Mouse (Mus musculus) G1E (cell line): ENCODE measurements around the gene Lrrc75a. TPM values are rescaled to one million over a fixed set of nuclear protein-coding genes. Genes with fewer than 3 reads are reported as not detected.

ENCODE experiments used
- ATAC-seq: 2 replicates; pipeline ENCODE4 v1.8.0; 2016; ENCODE audit warnings: mild to moderate bottlenecking; ENCODE audit not compliant: insufficient number of reproducible peaks, poor library complexity, low FRiP score, severe bottlenecking; ENCODE audit errors: extremely low read depth
- DNase-seq: peaks from one replicate; pipeline ENCODE4 v3.0.0; 2012; ENCODE audit warnings: low spot score
- H3K27me3 ChIP-seq: 2 replicates; pipeline ENCODE4 v1.6.1; 2012; ENCODE audit warnings: mild to moderate bottlenecking, low read length, inconsistent platforms; ENCODE audit not compliant: insufficient read depth
- H3K36me3 ChIP-seq: replicated peaks from 2 replicates; pipeline ENCODE3; 2012; ENCODE audit warnings: mild to moderate bottlenecking, inconsistent platforms
- H3K4me1 ChIP-seq: 2 replicates; pipeline ENCODE4 v1.6.1; 2012; ENCODE audit warnings: low read depth, low read length, inconsistent platforms, mixed read lengths; ENCODE audit not compliant: insufficient read depth
- H3K4me3 ChIP-seq: 2 replicates; pipeline ENCODE4 v1.5.1; 2012; ENCODE audit warnings: low read depth, mild to moderate bottlenecking, inconsistent platforms, low read length, moderate library complexity, mixed read lengths
- H3K9me3 ChIP-seq: replicated peaks from 2 replicates; pipeline ENCODE4 v1.6.1; 2012; ENCODE audit warnings: inconsistent platforms
- CTCF ChIP-seq: IDR thresholded peaks from 2 replicates; pipeline ENCODE4 v1.5.1; 2012; ENCODE audit warnings: low read depth, low read length, inconsistent platforms, mixed read lengths
- GATA1 ChIP-seq: IDR thresholded peaks from 2 replicates; pipeline ENCODE4 v1.6.1; 2012; ENCODE audit warnings: borderline replicate concordance, low read length, inconsistent platforms, mixed read lengths
- GATA2 ChIP-seq: IDR thresholded peaks from 2 replicates; pipeline ENCODE4 v1.6.1; 2012; ENCODE audit warnings: low read depth, low read length, inconsistent platforms, borderline replicate concordance
- POLR2AphosphoS5 ChIP-seq: IDR thresholded peaks from 2 replicates; pipeline ENCODE4 v1.6.1; 2012; ENCODE audit warnings: low read depth, low read length, inconsistent platforms; ENCODE audit not compliant: insufficient replicate concordance
- TAL1 ChIP-seq: conservative IDR thresholded peaks from 2 replicates; pipeline ENCODE4 v1.6.1; 2012; ENCODE audit warnings: low read depth, low read length, inconsistent platforms, mixed read lengths
- polyA plus RNA-seq: library from polyadenylated mRNA; stranded (reverse); fragments of >175 nt; gene quantifications from 2 replicates; pipeline ENCODE4 v1.2.3, GENCODE M21; 2012
- total RNA-seq, 2 experiments: library from RNA; stranded (forward) in 1 of 2; stranded (reverse) in 1 of 2; fragments of 200-1000 nt in 1 of 2; fragments of >200 nt in 1 of 2; fragmentation: Nextera tagmentation in 1 of 2; gene quantifications; 2 replicates each; pipeline ENCODE4 v1.2.3; 2014 to 2017

Gene Lrrc75a
- total and polyA plus RNA-seq, 3 experiments, result 0.27 to 1.7 (median 0.30) TPM

- H3K9me3 ChIP-seq, result 0 out of 2 replicates have a peak, but pooled peaks cover 2% of the 10 kb centered on the region
- peaks cover 15% of the 10 kb centered on the region for H3K4me1 ChIP-seq
- H3K27me3 ChIP-seq, result peaks cover 30% of the 10 kb centered on the region
- no peak overlapping the region for H3K4me3 ChIP-seq
- DNase-seq (peak; percentile 75), ATAC-seq (peak; percentile 79)
- H3K36me3 ChIP-seq, result peaks cover 7% of the 10 kb centered on the region
- TF ChIP-seq GATA1 (no peak), CTCF (peak; percentile 98), POLR2AphosphoS5 (no peak)
Measured at GRCm38 (mm10) chr11:62613657-62614365, 34.5 kb downstream of the Lrrc75a start.

GRCm38 (mm10) chr11:62612604-62613003 is 35.7 kb downstream of the Lrrc75a start:
- TF ChIP-seq TAL1 (no peak), GATA1 (no peak), CTCF (no peak), POLR2AphosphoS5 (no peak), GATA2 (no peak)
- Histone ChIP-seq H3K27me3 (peaks cover 25% of the 10 kb centered on the region), H3K9me3 (0 out of 2 replicates have a peak, but pooled peaks cover 2% of the 10 kb centered on the region), H3K4me1 (peaks cover 18% of the 10 kb centered on the region), H3K4me3 (no peak overlapping the region), H3K36me3 (peaks cover 18% of the 10 kb centered on the region)
- ATAC-seq (no peak), DNase-seq (no peak)

- no peak for DNase-seq
- H3K4me1 ChIP-seq, result peaks cover 39% of the 10 kb centered on the region
Measured at GRCm38 (mm10) chr11:62610304-62610703, 38.0 kb downstream of the Lrrc75a start.

GRCm38 (mm10) chr11:62608826-62609675 is 39.3 kb downstream of the Lrrc75a start:
- no peaks in the 10 kb centered on the region for H3K9me3 ChIP-seq
- no peak for TF ChIP-seq GATA1
- no peak for TF ChIP-seq GATA2
- no peak for TF ChIP-seq TAL1
- TF ChIP-seq CTCF, result no peak
- peak; percentile 94 for TF ChIP-seq POLR2AphosphoS5
- ATAC-seq (no peak), DNase-seq (no peak)
- peaks cover 49% of the 10 kb centered on the region for H3K4me1 ChIP-seq
- peaks cover 53% of the 10 kb centered on the region for H3K36me3 ChIP-seq
- H3K27me3 ChIP-seq, result peaks cover 10% of the 10 kb centered on the region
- H3K4me3 ChIP-seq, result no peak overlapping the region

More at GRCm38 (mm10) chr11:62610304-62610703, 38.0 kb downstream of the Lrrc75a start:
- Histone ChIP-seq H3K4me3 (no peak overlapping the region), H3K27me3 (peaks cover 19% of the 10 kb centered on the region), H3K9me3 (no peaks in the 10 kb centered on the region), H3K36me3 (peaks cover 41% of the 10 kb centered on the region)
- no peak for ATAC-seq
- TF ChIP-seq CTCF (no peak), GATA2 (no peak)

GRCm38 (mm10) chr11:62607952-62608201 is 40.4 kb downstream of the Lrrc75a start:
- no peak for ATAC-seq
- H3K36me3 ChIP-seq, result peaks cover 65% of the 10 kb centered on the region
- no peak for DNase-seq
- H3K4me3 ChIP-seq, result no peak overlapping the region
- H3K9me3 ChIP-seq, result no peaks in the 10 kb centered on the region
- peaks cover 10% of the 10 kb centered on the region for H3K27me3 ChIP-seq
- peaks cover 41% of the 10 kb centered on the region for H3K4me1 ChIP-seq
- TF ChIP-seq POLR2AphosphoS5 (peak; percentile 29; the same call in 1 of the 2 replicates), GATA1 (no peak), GATA2 (no peak)

DNA sequence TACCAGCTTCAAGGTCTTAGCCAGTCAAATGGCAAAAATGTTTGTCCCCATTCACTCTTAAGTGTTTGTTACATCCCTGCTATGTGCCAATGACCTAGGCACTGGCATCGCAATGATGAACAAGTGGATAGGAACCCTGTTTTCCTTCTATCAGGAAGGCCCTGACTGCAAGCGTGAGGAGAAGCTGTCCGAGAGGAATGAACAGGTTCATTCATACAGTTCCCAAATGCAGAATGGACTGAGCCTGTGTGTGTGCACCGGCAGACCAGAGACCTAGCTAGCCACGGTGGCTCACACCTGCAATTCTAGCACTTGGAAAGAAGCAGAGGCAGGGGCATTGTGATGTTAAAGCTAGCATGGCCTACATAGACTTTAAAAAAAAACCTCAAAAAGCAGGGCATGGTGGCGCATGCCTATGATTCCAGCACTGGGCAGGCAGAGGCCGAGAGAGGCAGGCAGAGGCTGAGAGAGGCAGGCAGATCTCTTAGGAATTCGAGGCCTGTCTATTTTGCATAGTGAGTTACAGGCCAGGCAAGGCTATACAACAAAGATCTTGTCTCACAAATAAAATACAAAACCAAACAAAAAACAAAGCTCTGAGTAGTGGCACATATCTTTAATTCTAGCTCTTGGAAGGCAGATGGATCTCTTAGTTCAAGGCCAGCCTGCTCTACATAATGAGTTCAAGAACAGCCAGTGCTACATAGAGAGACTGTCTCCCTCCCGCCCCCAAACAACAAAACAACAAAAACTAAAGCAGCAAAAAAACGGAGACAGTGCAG is 41.0 kb downstream of the Lrrc75a start:
- DNase-seq (no peak), ATAC-seq (no peak)
- TF ChIP-seq GATA1 (no peak), CTCF (no peak), TAL1 (no peak), POLR2AphosphoS5 (no peak; the same call in 1 of the 2 replicates), GATA2 (no peak)
- Histone ChIP-seq H3K4me3 (no peak overlapping the region; the same call in 1 of the 2 replicates), H3K27me3 (peaks cover 4% of the 10 kb centered on the region; the same call in 1 of the 2 replicates), H3K9me3 (no peaks in the 10 kb centered on the region), H3K4me1 (peaks cover 41% of the 10 kb centered on the region), H3K36me3 (peaks cover 67% of the 10 kb centered on the region)
